Mouse (Mus musculus): ENCODE data around the gene Ap5z1.

DNA sequence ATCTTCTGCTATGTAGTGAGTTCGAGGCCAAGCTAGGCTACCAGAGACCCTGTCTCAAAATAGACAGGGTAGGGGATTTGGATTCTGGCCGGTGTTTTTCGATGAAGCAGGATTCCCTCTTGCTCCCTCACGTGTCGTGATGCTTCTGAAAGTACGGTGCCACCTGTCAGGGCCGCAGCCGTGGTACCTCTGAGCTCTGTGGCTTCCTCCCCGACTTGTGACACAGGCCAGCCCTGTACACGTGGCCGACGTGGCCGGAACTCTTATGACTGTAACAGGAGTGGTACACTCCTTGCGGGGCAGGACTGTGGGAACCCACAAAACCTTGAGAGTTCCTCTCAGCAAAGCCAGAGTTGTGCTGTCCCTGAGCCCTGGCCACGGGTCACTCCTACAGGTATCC is 28.0 kb upstream of the Ap5z1 start:
- TF ChIP-seq GATA1 (IDR thresholded peaks at IDR 0.05; ENCODE audit: borderline replicate concordance, low read length), result no peak
- no peak for TF ChIP-seq CTCF (IDR thresholded peaks at IDR 0.05; ENCODE audit: low read depth, low read length)
- no peak for TF ChIP-seq TAL1 (conservative IDR thresholded peaks at IDR 0.05; ENCODE audit: low read depth, low read length)
- no peak for TF ChIP-seq GATA2 (IDR thresholded peaks at IDR 0.05; ENCODE audit: borderline replicate concordance, low read depth, low read length)
- TF ChIP-seq POLR2AphosphoS5 (IDR thresholded peaks at IDR 0.05; ENCODE audit: insufficient replicate concordance, low read depth, low read length), result no peak
